Mouse (Mus musculus): Measurements from ENCODE around the gene Rcor2. TPM values are rescaled to one million over a fixed set of nuclear protein-coding genes. Genes with fewer than 3 reads are reported as not detected.

The Rcor2 gene
- polyA plus RNA-seq, 1 experiment from 2014 or later: 4.0 TPM

DNA sequence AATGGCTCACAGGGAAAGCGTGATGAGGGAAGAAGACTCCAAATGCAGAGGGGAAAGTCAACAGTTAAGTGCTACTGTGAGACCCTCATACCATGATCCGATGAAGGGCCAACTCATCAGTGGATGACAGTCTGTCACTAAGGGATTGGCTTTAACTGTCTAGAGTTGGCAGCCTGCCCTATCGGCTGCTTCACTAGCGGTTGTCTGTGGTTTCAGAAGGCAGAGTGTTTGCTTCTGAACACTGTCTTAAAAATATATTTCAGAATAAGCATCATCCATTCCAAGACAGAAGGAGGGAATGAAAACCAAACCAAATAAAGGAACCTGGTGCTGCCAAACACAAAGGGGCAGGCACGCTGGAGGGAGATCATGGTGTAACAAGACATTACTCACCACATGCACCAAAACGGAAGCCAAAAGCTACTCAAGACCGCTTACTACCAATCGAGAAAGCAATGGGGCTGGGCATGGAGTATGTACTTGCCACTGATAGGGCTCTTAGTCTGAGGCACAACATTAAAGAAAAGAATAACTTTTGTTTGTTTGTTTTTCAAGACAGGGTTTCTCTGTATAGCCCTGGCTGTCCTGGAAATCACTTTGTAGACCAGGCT is 48.0 kb downstream of the Rcor2 start:
- WGBS (ENCODE audit: insufficient replicate concordance): 71% methylated on average over 8 of the region's 8 CpGs
- Histone ChIP-seq H3K27ac (no peak overlapping the region), H3K9me3 (replicated peaks) (no peaks in the 10 kb centered on the region), H3K27me3 (replicated peaks) (no peaks in the 10 kb centered on the region), H3K4me1 (peaks cover 69% of the 10 kb centered on the region), H3K4me2 (no peak overlapping the region), H3K4me3 (no peak overlapping the region), H3K36me3 (no peaks in the 10 kb centered on the region), H3K9ac (no peak overlapping the region)
- ATAC-seq: no peak

DNA sequence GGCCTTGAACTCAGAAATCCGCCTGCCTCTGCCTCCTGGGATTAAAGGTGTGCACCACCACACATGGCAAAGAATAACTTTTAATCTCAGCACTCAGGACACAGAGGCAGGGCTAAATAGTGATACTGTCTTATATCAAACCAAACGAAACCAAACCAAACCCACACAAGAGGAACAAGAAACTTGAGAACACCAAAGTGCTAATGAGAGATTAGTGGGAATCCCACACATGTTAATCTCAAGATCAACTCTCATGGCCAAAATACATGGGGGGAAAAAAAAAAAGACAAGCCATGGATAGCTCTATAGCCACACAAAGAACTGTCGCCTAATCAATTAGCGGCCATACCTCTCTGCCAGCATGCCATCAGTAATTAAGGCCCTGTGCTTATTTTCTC is 48.5 kb downstream of the Rcor2 start:
- Histone ChIP-seq H3K27me3 (replicated peaks) (no peaks in the 10 kb centered on the region), H3K27ac (no peak overlapping the region), H3K36me3 (no peaks in the 10 kb centered on the region), H3K9ac (no peak overlapping the region), H3K9me3 (replicated peaks) (no peaks in the 10 kb centered on the region), H3K4me1 (peaks cover 69% of the 10 kb centered on the region), H3K4me3 (no peak overlapping the region), H3K4me2 (no peak overlapping the region)
- 75% methylated on average over 4 of the region's 4 CpGs for WGBS (ENCODE audit: insufficient replicate concordance)
- ATAC-seq: no peak

DNA sequence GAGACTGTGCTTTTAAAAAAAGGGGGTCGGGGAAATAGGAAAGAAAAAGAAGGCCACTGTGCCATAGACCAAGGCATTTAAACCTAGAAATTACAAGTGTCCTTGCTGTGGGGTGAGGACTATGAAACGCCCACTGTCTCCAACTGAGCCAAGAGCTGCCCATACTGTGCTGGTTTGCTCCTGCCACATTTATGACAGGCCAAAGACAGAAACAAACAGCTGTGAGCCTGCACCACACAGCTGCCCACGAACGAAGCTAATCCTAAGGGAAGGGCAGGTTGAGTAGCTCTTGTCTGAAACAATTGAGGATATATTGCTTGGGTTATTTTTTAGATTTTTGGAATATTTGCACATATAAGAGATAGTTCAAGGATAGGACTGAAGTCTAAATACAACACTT is 49.7 kb downstream of the Rcor2 start:
- no peaks in the 10 kb centered on the region for H3K27me3 ChIP-seq (replicated peaks)
- H3K4me1 ChIP-seq: peaks cover 69% of the 10 kb centered on the region
- no peak overlapping the region for H3K4me3 ChIP-seq
- no peak overlapping the region for H3K4me2 ChIP-seq
- WGBS (ENCODE audit: insufficient replicate concordance): 63% methylated on average over 4 of the region's 4 CpGs
- H3K27ac ChIP-seq: no peak overlapping the region
- ATAC-seq: no peak
- no peaks in the 10 kb centered on the region for H3K36me3 ChIP-seq
- H3K9me3 ChIP-seq (replicated peaks): no peaks in the 10 kb centered on the region
- no peak overlapping the region for H3K9ac ChIP-seq

DNA sequence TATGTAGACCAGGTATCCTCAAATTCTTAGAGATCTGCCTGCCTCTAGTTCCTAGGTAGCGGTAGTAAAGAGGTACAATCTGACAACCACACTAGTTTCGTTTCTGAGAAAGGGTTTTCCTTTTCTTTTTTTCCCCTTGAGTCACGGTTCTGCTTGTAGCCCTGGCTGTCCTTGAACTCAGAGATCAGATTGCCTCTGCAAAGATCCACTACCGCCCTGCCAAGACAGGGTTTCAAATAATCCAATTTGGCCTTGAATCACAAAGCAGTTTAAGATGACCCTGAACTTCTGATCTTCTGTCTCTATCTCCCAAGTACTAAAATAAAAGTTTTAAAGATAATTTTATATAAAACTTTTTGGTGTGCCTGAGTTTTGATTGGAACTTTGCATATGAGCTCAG is 50.6 kb downstream of the Rcor2 start:
- H3K36me3 ChIP-seq: no peaks in the 10 kb centered on the region
- H3K4me3 ChIP-seq: no peak overlapping the region
- no peaks in the 10 kb centered on the region for H3K27me3 ChIP-seq (replicated peaks)
- ATAC-seq: no peak
- whole genome bisulfite sequencing (ENCODE audit: insufficient replicate concordance): 68% methylated on average over 4 of the region's 4 CpGs
- H3K27ac ChIP-seq: no peak overlapping the region
- H3K9ac ChIP-seq: no peak overlapping the region
- no peaks in the 10 kb centered on the region for H3K9me3 ChIP-seq (replicated peaks)
- peaks cover 69% of the 10 kb centered on the region for H3K4me1 ChIP-seq
- no peak overlapping the region for H3K4me2 ChIP-seq

DNA sequence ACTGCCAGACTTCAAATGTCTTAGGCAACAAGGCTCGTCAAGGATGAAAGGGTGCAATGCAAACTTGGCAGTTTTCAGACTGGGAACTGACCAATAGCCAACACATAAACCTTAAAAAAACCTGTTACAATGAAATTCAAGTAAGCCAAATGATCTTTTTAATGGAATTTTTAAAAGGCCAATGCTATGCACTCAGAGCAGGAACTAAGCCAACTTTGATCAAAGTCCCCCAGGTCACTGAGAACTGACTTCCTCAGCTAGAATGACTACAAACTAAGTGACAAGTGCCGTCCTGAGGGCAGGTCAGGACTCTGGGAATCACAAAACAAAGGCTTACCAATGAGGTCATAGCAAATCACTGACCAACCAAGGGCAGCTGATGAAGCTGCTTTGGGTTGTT is 53.1 kb downstream of the Rcor2 start:
- Histone ChIP-seq H3K4me2 (no peak overlapping the region), H3K4me1 (peaks cover 51% of the 10 kb centered on the region), H3K27ac (no peak overlapping the region), H3K4me3 (no peak overlapping the region), H3K9me3 (replicated peaks) (no peaks in the 10 kb centered on the region), H3K36me3 (no peaks in the 10 kb centered on the region), H3K9ac (no peak overlapping the region), H3K27me3 (replicated peaks) (no peaks in the 10 kb centered on the region)
- ATAC-seq: no peak
- 59% methylated on average over 2 of the region's 2 CpGs for WGBS (ENCODE audit: insufficient replicate concordance)

DNA sequence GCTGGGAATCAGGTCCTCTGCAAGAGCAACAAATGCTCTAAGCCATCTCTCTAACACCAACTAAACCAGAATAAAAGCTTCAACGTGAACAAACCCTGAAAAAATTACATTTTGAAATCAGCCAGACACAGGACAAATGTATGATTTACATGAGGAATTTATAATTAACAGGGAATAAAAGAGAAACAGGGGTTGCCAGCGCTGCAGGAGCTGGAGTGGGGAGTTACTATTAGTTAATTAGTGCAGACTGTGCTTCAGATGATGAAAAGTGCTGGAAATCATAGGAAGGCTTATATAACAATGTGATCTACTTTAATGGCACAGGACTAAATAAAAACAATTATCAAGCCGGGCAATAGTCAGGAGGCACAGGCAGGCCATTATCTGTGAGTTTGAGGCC is 54.3 kb downstream of the Rcor2 start:
- H3K27me3 ChIP-seq (replicated peaks): no peaks in the 10 kb centered on the region
- no peak overlapping the region for H3K4me2 ChIP-seq
- WGBS (ENCODE audit: insufficient replicate concordance): 73% methylated on average over 3 of the region's 3 CpGs
- H3K9ac ChIP-seq: no peak overlapping the region
- H3K9me3 ChIP-seq (replicated peaks): no peaks in the 10 kb centered on the region
- H3K4me1 ChIP-seq: peaks cover 39% of the 10 kb centered on the region
- no peak overlapping the region for H3K4me3 ChIP-seq
- H3K27ac ChIP-seq: no peak overlapping the region
- peaks cover 1% of the 10 kb centered on the region; the same call in 1 of the 2 replicates for H3K36me3 ChIP-seq
- ATAC-seq: no peak

Other genes starting within 250 kb of the Rcor2 start
- 135 and 147 TPM in 2 replicates for gene Fermt3, start 247.9 kb upstream of the Rcor2 start, polyA plus RNA-seq (2016; fragmentation: Nextera tagmentation; extraction: Ambion mirVana)
- gene Stip1, start 227.4 kb upstream of the Rcor2 start, polyA plus RNA-seq (2016; fragmentation: Nextera tagmentation; extraction: Ambion mirVana): 218 and 230 TPM in 2 replicates
- gene Macrod1, start 210.5 kb upstream of the Rcor2 start, polyA plus RNA-seq (2016; fragmentation: Nextera tagmentation; extraction: Ambion mirVana): 6.4 and 7.6 TPM in 2 replicates
- gene Flrt1, start 161.6 kb upstream of the Rcor2 start, polyA plus RNA-seq (2016; fragmentation: Nextera tagmentation; extraction: Ambion mirVana): 0.23 TPM in 2 replicates
- gene Otub1, start 61.0 kb upstream of the Rcor2 start, polyA plus RNA-seq (2016; fragmentation: Nextera tagmentation; extraction: Ambion mirVana): 85.0 and 85.2 TPM in 2 replicates
- 915 and 936 TPM in 2 replicates for gene Cox8a, start 49.7 kb upstream of the Rcor2 start, polyA plus RNA-seq (2016; fragmentation: Nextera tagmentation; extraction: Ambion mirVana)
- 42.0 and 44.8 TPM in 2 replicates for gene Naa40, start 26.1 kb upstream of the Rcor2 start, polyA plus RNA-seq (2016; fragmentation: Nextera tagmentation; extraction: Ambion mirVana)
- 41.3 and 42.0 TPM in 2 replicates for gene Mark2, start 74.5 kb downstream of the Rcor2 start, polyA plus RNA-seq (2016; fragmentation: Nextera tagmentation; extraction: Ambion mirVana)
- gene Spindoc, start 115.7 kb downstream of the Rcor2 start, polyA plus RNA-seq (2016; fragmentation: Nextera tagmentation; extraction: Ambion mirVana): 10.3 and 10.8 TPM in 2 replicates
- 1.9 TPM in 2 replicates for gene 2700081O15Rik, start 150.3 kb downstream of the Rcor2 start, polyA plus RNA-seq (2016; fragmentation: Nextera tagmentation; extraction: Ambion mirVana)
- gene Rtn3, start 216.0 kb downstream of the Rcor2 start, polyA plus RNA-seq (2016; fragmentation: Nextera tagmentation; extraction: Ambion mirVana): 83.1 and 84.6 TPM in 2 replicates
- 8.3 and 8.5 TPM in 2 replicates for gene Atl3, start 226.7 kb downstream of the Rcor2 start, polyA plus RNA-seq (2016; fragmentation: Nextera tagmentation; extraction: Ambion mirVana)

All from liver, embryonic 12.5 days (tissue).